Comparison of ENCODE assay signal across 13 mouse cellular contexts in genomic region chr4:127985874-127986273, GRCm38 (mm10). TPM values are rescaled to one million over a fixed set of nuclear protein-coding genes. Genes with fewer than 3 reads are reported as not detected.
A peak's percentile ranks its signal among the peaks of the same experiment; 100 is the strongest.
DNase-seq lines count a peak whose midpoint lies in the region; ATAC-seq lines count a peak whose summit lies in the region.
"Had no signal": no experiment of that assay in that cellular context is flagged by ENCODE, and none has a peak within 500 bp of the region (broad histone marks: within the 10 kb centered on the region; RNA-seq: fewer than 3 reads in every experiment).

No protein-coding gene starts in this region.

- ATAC-seq in forebrain, embryonic 13.5 days, result peak; percentile 74
- ATAC-seq in neural tube, embryonic 12.5 days (ENCODE audit: low FRiP score, low read depth), result peak; percentile 24; the same call in 1 of the 2 replicates

- peaks cover 62% of the 10 kb centered on the region for H3K27me3 ChIP-seq in forebrain, embryonic 13.5 days
- peaks cover 61% of the 10 kb centered on the region for H3K27me3 ChIP-seq in neural tube, embryonic 12.5 days (replicated peaks)

- peak overlapping the region; percentile 82 for H3K4me2 ChIP-seq in forebrain, embryonic 13.5 days
- H3K4me2 ChIP-seq in neural tube, embryonic 12.5 days (replicated peaks), result peak overlapping the region; percentile 80
- H3K4me2 ChIP-seq: lung, embryonic 15.5 days had no signal

- peaks cover 53% of the 10 kb centered on the region for H3K4me1 ChIP-seq in forebrain, embryonic 13.5 days
- H3K4me1 ChIP-seq in neural tube, embryonic 12.5 days, result peaks cover 20% of the 10 kb centered on the region

- peak; percentile 72 for DNase-seq in brain, embryonic 18.5 days (ENCODE audit: low read depth, low spot score)
- DNase-seq in layer of hippocampus, postnatal 14 days (ENCODE audit: low spot score in 2 of 2), result peak; percentile 64 to 77
- DNase-seq in gastrocnemius, adult 18-20 months (ENCODE audit: low spot score), result no peak
- no peak for DNase-seq in urinary bladder, postnatal 36 days (ENCODE audit: low spot score in 2 of 2)
- DNase-seq in testis, postnatal 14 days (ENCODE audit: low spot score), result no peak
- DNase-seq: adrenal gland, postnatal 25 days; thymus, postnatal 14 days had no signal

- H3K4me3 ChIP-seq in forebrain, embryonic 13.5 days, result peak overlapping the region; percentile 67; the same call in 1 of the 2 replicates
- no peak overlapping the region for H3K4me3 ChIP-seq in neural tube, embryonic 12.5 days
- H3K4me3 ChIP-seq: heart, embryonic 13.5 days; lung, embryonic 15.5 days had no signal

- H3K9ac ChIP-seq in forebrain, embryonic 13.5 days, result 0 out of 2 replicates have a peak overlapping the region, but pooled peaks have one; percentile 30
- H3K9ac ChIP-seq in neural tube, embryonic 12.5 days, result no peak overlapping the region
- H3K9ac ChIP-seq: embryonic facial prominence, embryonic 12.5 days; heart, embryonic 13.5 days; lung, embryonic 15.5 days had no signal

- no peaks in the 10 kb centered on the region for H3K9me3 ChIP-seq in forebrain, embryonic 13.5 days (replicated peaks)
- H3K9me3 ChIP-seq in neural tube, embryonic 12.5 days, result no peaks in the 10 kb centered on the region
- H3K9me3 ChIP-seq: embryonic facial prominence, embryonic 12.5 days; heart, embryonic 13.5 days; lung, embryonic 15.5 days had no signal

- peak overlapping the region; percentile 76 for H3K27ac ChIP-seq in forebrain, embryonic 13.5 days
- H3K27ac ChIP-seq in neural tube, embryonic 12.5 days, result no peak overlapping the region
- H3K27ac ChIP-seq: embryonic facial prominence, embryonic 12.5 days; heart, embryonic 13.5 days; lung, embryonic 15.5 days had no signal

- 6% methylated on average over 10 of the region's 10 CpGs for WGBS in forebrain, embryonic 13.5 days
- WGBS in neural tube, embryonic 12.5 days, result 7% methylated on average over 10 of the region's 10 CpGs

- H3K36me3 ChIP-seq in forebrain, embryonic 13.5 days (ENCODE audit: poor library complexity, severe bottlenecking), result no peaks in the 10 kb centered on the region
- no peaks in the 10 kb centered on the region for H3K36me3 ChIP-seq in neural tube, embryonic 12.5 days
- H3K36me3 ChIP-seq: embryonic facial prominence, embryonic 12.5 days; heart, embryonic 13.5 days; lung, embryonic 15.5 days had no signal

RNA-seq across cellular contexts. Expression of gene Csmd2, which starts 1.8 kb away (rescaled TPM):
- polyA plus RNA-seq in forebrain, embryonic 13.5 days (2015; fragmentation: Nextera tagmentation; extraction: Ambion mirVana), result 4.5 and 5.1 TPM in 2 replicates
- total RNA-seq in layer of hippocampus, postnatal 14 days (2021), result 10 to 100 TPM; 39.8 to 44.0 TPM
- polyA plus RNA-seq in neural tube, embryonic 12.5 days (2016; fragmentation: Nextera tagmentation; extraction: Ambion mirVana), result 4.8 and 5.5 TPM in 2 replicates
- not detected for total RNA-seq in gastrocnemius, adult 18-20 months (2021)
- total RNA-seq: MEL had no signal

RNA-seq across cellular contexts. Expression of gene CK137956, which starts 15.1 kb away (rescaled TPM):
- polyA plus RNA-seq in forebrain, embryonic 13.5 days (2015; fragmentation: Nextera tagmentation; extraction: Ambion mirVana), result 0.29 and 0.39 TPM in 2 replicates
- total RNA-seq in layer of hippocampus, postnatal 14 days (2021), result 1 to 10 TPM; 1.3 TPM
- polyA plus RNA-seq in neural tube, embryonic 12.5 days (2016; fragmentation: Nextera tagmentation; extraction: Ambion mirVana), result 0.24 and 0.31 TPM in 2 replicates
- not detected for total RNA-seq in gastrocnemius, adult 18-20 months (2021)
- total RNA-seq: adrenal gland, postnatal 25 days; MEL had no signal
- polyA plus RNA-seq: heart, embryonic 13.5 days; lung, embryonic 15.5 days had no signal

Comparison
In these comparisons a context has a peak if more than half of its experiments do, and no peak if none do; other contexts are left out.
1. DNase-seq: peak in brain, embryonic 18.5 days (single experiment) and layer of hippocampus, postnatal 14 days (2 of 2); none in gastrocnemius, adult 18-20 months (single experiment), urinary bladder, postnatal 36 days (0 of 2) and testis, postnatal 14 days (single experiment).
2. RNA of gene Csmd2, which starts 1.8 kb away (total RNA-seq): 39.8 to 44.0 TPM in layer of hippocampus, postnatal 14 days; not detected in gastrocnemius, adult 18-20 months; every median in the first group is over 10 times any median in the second.